Mouse (Mus musculus): ENCODE data around the gene Nrxn3. TPM values are rescaled to one million over a fixed set of nuclear protein-coding genes. Genes with fewer than 3 reads are reported as not detected.

Gene Nrxn3
- polyA plus RNA-seq, 1 experiment from 2014 or later, result 5.3 TPM

DNA sequence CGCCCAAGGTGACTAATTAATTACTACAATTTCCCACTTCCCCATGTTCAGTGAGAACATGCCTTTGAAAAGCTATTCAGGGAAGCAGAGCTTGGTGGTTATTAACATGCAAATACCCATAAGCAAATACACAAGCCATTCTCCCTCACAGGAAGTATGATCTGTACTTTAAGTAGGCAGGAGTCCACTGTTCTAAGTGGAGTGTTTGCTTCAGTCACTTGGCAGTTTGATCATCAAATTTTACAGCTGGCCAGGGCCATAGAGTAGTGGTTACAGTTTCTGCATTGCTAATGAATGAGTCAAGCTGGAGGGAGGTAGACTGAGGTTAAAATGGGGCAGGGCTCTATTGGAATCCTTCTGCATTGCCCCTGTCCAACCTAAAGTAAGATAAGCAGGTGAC lies 1120.2 kb downstream of the Nrxn3 start:
- Histone ChIP-seq H3K27ac (no peak overlapping the region), H3K4me1 (no peaks in the 10 kb centered on the region), H3K4me2 (no peak overlapping the region), H3K27me3 (no peaks in the 10 kb centered on the region), H3K9me3 (replicated peaks) (no peaks in the 10 kb centered on the region), H3K4me3 (replicated peaks) (no peak overlapping the region), H3K36me3 (no peaks in the 10 kb centered on the region), H3K9ac (no peak overlapping the region)
- ATAC-seq (replicated peaks; ENCODE audit: low FRiP score), result no peak
- 95% methylated on average over 1 of the region's 1 CpGs for WGBS

- Histone ChIP-seq H3K36me3 (no peaks in the 10 kb centered on the region), H3K9me3 (replicated peaks) (no peaks in the 10 kb centered on the region), H3K4me1 (no peaks in the 10 kb centered on the region), H3K27ac (no peak overlapping the region), H3K9ac (no peak overlapping the region), H3K4me3 (replicated peaks) (no peak overlapping the region), H3K27me3 (no peaks in the 10 kb centered on the region), H3K4me2 (no peak overlapping the region)
- 60% methylated on average over 1 of the region's 1 CpGs for WGBS
- ATAC-seq (replicated peaks; ENCODE audit: low FRiP score), result no peak
Measured at GRCm38 (mm10) chr12:89848116-89848515, 1125.4 kb downstream of the Nrxn3 start.

DNA sequence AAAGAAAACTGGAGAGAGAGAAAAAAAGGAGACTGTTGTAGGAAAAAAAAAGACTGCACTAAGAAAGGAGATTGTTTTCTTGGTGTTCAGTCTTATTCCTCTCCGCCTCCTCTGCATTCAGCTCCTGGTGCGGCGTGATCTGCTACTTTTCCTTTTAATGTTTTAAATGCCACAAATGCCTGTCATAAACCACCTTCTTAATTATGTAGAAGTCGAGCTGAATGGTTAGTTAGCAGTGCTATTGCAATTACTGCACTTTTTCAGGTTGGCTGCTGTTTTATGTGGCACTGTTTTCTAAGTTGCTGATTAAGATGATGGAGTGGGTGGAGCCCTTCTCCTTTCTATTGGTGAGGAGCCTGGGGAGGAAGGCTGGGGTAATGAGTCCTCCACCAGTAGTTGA lies 1131.7 kb downstream of the Nrxn3 start:
- H3K4me3 ChIP-seq (replicated peaks), result no peak overlapping the region
- no peak overlapping the region for H3K4me2 ChIP-seq
- ATAC-seq (replicated peaks; ENCODE audit: low FRiP score), result no peak
- no peaks in the 10 kb centered on the region for H3K9me3 ChIP-seq (replicated peaks)
- H3K27me3 ChIP-seq, result no peaks in the 10 kb centered on the region
- H3K27ac ChIP-seq, result no peak overlapping the region
- 27% methylated on average over 4 of the region's 4 CpGs for WGBS
- no peaks in the 10 kb centered on the region for H3K36me3 ChIP-seq
- H3K9ac ChIP-seq, result no peak overlapping the region
- H3K4me1 ChIP-seq, result no peaks in the 10 kb centered on the region

GRCm38 (mm10) chr12:89867124-89867523 lies 1144.4 kb downstream of the Nrxn3 start:
- Histone ChIP-seq H3K27me3 (no peaks in the 10 kb centered on the region), H3K4me2 (no peak overlapping the region), H3K4me3 (replicated peaks) (no peak overlapping the region), H3K9ac (no peak overlapping the region), H3K9me3 (replicated peaks) (no peaks in the 10 kb centered on the region), H3K36me3 (no peaks in the 10 kb centered on the region), H3K4me1 (no peaks in the 10 kb centered on the region), H3K27ac (no peak overlapping the region)
- ATAC-seq (replicated peaks; ENCODE audit: low FRiP score), result no peak

GRCm38 (mm10) chr12:89882617-89883370 lies 1160.1 kb downstream of the Nrxn3 start:
- Histone ChIP-seq H3K4me1 (no peaks in the 10 kb centered on the region), H3K36me3 (no peaks in the 10 kb centered on the region), H3K27ac (no peak overlapping the region), H3K27me3 (no peaks in the 10 kb centered on the region), H3K4me2 (no peak overlapping the region), H3K9me3 (replicated peaks) (no peaks in the 10 kb centered on the region), H3K9ac (no peak overlapping the region), H3K4me3 (replicated peaks) (no peak overlapping the region)
- WGBS, result 63% methylated on average over 8 of the region's 8 CpGs
- ATAC-seq (replicated peaks; ENCODE audit: low FRiP score), result no peak

GRCm38 (mm10) chr12:89884576-89884975 lies 1161.9 kb downstream of the Nrxn3 start:
- Histone ChIP-seq H3K27ac (no peak overlapping the region), H3K9ac (no peak overlapping the region), H3K36me3 (no peaks in the 10 kb centered on the region), H3K4me2 (no peak overlapping the region), H3K9me3 (replicated peaks) (no peaks in the 10 kb centered on the region), H3K27me3 (no peaks in the 10 kb centered on the region), H3K4me3 (replicated peaks) (no peak overlapping the region), H3K4me1 (no peaks in the 10 kb centered on the region)
- no peak for ATAC-seq (replicated peaks; ENCODE audit: low FRiP score)
- WGBS, result 96% methylated on average over 1 of the region's 1 CpGs

DNA sequence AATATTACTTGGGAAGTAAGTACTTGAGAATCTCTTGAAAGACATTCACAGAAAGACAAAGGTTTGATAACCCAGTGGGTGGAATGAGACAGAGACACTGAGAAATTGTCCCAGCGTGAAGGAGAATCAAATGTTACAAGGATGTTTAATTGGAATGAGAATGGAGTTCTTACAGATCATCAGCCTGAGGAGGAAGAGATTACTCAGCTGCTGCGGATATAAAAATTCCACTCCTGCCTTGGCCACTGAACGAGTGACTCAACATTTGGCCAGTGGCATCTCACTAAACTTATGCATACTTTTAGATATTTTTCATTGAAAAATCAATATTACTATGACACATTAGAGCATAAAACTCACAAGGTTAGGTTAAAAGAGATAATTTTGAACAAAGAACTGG lies 1166.0 kb downstream of the Nrxn3 start:
- WGBS, result 81% methylated on average over 3 of the region's 3 CpGs
- Histone ChIP-seq H3K27me3 (no peaks in the 10 kb centered on the region), H3K36me3 (no peaks in the 10 kb centered on the region), H3K9ac (no peak overlapping the region), H3K9me3 (replicated peaks) (no peaks in the 10 kb centered on the region), H3K4me1 (no peaks in the 10 kb centered on the region), H3K4me2 (no peak overlapping the region), H3K4me3 (replicated peaks) (no peak overlapping the region), H3K27ac (no peak overlapping the region)
- ATAC-seq (replicated peaks; ENCODE audit: low FRiP score), result no peak

DNA sequence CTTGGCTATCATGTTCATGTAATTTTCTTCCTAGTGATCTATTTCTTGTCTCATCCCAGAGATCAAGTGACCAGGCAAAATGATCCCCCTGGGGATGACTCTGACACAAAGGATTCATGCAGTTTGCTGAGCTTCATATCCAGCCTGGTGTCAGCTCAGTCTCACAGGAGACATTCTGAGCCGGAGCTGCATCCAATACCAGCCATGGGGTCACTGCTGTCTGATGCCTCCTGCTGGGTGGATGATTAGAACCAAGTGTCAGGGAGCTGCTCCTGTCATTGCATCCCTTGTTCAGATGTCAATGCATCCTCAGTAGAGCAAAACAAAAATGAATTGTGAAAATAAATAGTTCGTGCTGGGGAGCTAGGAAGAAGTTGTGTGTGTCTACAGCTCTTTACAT lies 1174.2 kb downstream of the Nrxn3 start:
- H3K9me3 ChIP-seq (replicated peaks), result no peaks in the 10 kb centered on the region
- no peak for ATAC-seq (replicated peaks; ENCODE audit: low FRiP score)
- no peak overlapping the region for H3K27ac ChIP-seq
- H3K4me1 ChIP-seq, result no peaks in the 10 kb centered on the region
- H3K27me3 ChIP-seq, result no peaks in the 10 kb centered on the region
- H3K9ac ChIP-seq, result no peak overlapping the region
- no peak overlapping the region for H3K4me2 ChIP-seq
- no peaks in the 10 kb centered on the region for H3K36me3 ChIP-seq
- WGBS, result 45% methylated on average over 2 of the region's 2 CpGs
- H3K4me3 ChIP-seq (replicated peaks), result no peak overlapping the region

- ATAC-seq (replicated peaks; ENCODE audit: low FRiP score), result no peak
- 65% methylated on average over 3 of the region's 3 CpGs for WGBS
- H3K27ac ChIP-seq, result no peak overlapping the region
Measured at GRCm38 (mm10) chr12:89909578-89909977, 1186.9 kb downstream of the Nrxn3 start.

GRCm38 (mm10) chr12:89918138-89918829 lies 1195.6 kb downstream of the Nrxn3 start:
- 68% methylated on average over 8 of the region's 8 CpGs for WGBS
- Histone ChIP-seq H3K9me3 (replicated peaks) (no peaks in the 10 kb centered on the region), H3K27me3 (no peaks in the 10 kb centered on the region), H3K4me1 (no peaks in the 10 kb centered on the region), H3K9ac (no peak overlapping the region), H3K36me3 (no peaks in the 10 kb centered on the region), H3K4me3 (replicated peaks) (no peak overlapping the region), H3K4me2 (no peak overlapping the region), H3K27ac (no peak overlapping the region)
- ATAC-seq (replicated peaks; ENCODE audit: low FRiP score), result no peak

More at GRCm38 (mm10) chr12:89909578-89909977, 1186.9 kb downstream of the Nrxn3 start:
- Histone ChIP-seq H3K4me1 (no peaks in the 10 kb centered on the region), H3K4me2 (no peak overlapping the region), H3K36me3 (no peaks in the 10 kb centered on the region), H3K4me3 (replicated peaks) (no peak overlapping the region), H3K9me3 (replicated peaks) (no peaks in the 10 kb centered on the region), H3K9ac (no peak overlapping the region), H3K27me3 (no peaks in the 10 kb centered on the region)

GRCm38 (mm10) chr12:89932338-89932737 lies 1209.7 kb downstream of the Nrxn3 start:
- Histone ChIP-seq H3K4me3 (replicated peaks) (no peak overlapping the region), H3K9ac (no peak overlapping the region), H3K4me2 (no peak overlapping the region), H3K4me1 (no peaks in the 10 kb centered on the region), H3K9me3 (replicated peaks) (no peaks in the 10 kb centered on the region), H3K27me3 (no peaks in the 10 kb centered on the region), H3K36me3 (no peaks in the 10 kb centered on the region), H3K27ac (no peak overlapping the region)
- WGBS, result 85% methylated on average over 1 of the region's 1 CpGs
- ATAC-seq (replicated peaks; ENCODE audit: low FRiP score), result no peak

- H3K9ac ChIP-seq, result no peak overlapping the region
- no peak overlapping the region for H3K4me2 ChIP-seq
- ATAC-seq (replicated peaks; ENCODE audit: low FRiP score), result no peak
- H3K9me3 ChIP-seq (replicated peaks), result no peaks in the 10 kb centered on the region
- no peaks in the 10 kb centered on the region for H3K27me3 ChIP-seq
- 84% methylated on average over 5 of the region's 5 CpGs for WGBS
- no peaks in the 10 kb centered on the region for H3K36me3 ChIP-seq
- no peaks in the 10 kb centered on the region for H3K4me1 ChIP-seq
- H3K27ac ChIP-seq, result no peak overlapping the region
- H3K4me3 ChIP-seq (replicated peaks), result no peak overlapping the region
Measured at GRCm38 (mm10) chr12:89933630-89934029, 1211.0 kb downstream of the Nrxn3 start.

Measured in kidney, embryonic 15.5 days (tissue).